Mouse (Mus musculus) thymus, postnatal 4 days (tissue): ENCODE results near the gene Mms19.
A peak's percentile ranks its signal among the peaks of the same experiment; 100 is the strongest.

Experiments
- DNase-seq: peaks from one replicate; pipeline ENCODE4 v3.0.0; 2021

The Mms19 gene

DNA sequence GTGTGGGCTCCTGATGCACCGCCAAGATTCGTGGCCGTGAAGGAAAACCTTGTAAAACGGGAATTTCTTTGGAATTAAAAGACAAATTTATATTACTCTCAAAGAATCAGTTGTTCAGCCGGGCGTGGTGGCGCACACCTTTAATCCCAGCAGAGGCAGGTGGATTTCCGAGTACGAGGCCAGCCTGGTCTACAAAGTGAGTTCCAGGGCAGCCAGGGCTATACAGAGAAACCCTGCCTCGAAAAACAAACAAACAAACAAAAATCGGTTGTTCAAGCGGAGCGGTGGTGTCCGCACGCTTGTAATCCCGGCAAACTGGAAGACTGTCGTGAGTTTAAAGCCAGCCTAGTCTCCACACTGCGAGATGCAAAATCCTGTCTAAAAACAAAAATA lies 84.6 kb downstream of the Mms19 start:
- no peak for DNase-seq

DNA sequence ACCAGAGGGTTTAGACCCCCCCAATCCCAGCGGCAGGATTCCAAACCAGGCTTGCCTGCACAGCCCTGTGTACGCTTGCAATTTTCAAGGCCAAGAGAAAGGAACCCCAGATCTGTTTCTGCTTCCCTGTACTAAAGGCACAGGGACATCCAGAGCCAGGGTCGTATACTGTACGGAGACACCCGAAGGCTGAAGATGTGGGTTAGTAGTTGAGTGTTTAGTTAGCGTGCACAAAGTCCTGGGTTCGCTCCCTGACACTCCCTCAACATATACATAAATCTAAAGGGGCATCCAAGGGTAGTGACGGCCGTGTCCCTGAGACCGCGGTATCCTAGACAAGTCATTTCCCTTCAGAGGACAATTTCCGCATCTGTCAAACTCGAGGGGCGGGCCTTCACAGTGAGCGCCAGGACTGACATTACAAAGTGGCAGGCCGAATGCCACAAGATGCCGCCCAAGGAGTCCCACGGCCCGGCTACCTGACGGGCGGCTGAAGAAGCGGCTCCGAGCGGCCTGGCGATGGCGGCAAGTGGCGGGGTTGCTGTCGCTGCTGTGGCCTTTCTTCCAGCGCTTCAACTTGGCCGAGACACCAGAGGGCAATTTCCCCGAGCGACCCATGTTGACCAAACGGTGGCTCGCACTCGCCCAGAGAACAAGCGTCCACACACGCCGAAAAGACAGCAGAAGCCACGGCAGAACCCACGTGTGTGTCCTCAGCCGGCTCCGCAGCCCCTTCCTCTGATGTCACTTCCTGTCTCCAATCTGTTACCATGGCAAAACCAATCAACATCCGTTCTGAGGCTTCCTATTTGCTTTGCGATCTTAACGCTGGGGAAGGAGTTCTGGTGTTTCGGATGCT lies 85.3 kb downstream of the Mms19 start, which contains the start of gene Rrp12:
Rrp12 (minus strand) TSS at position 714 of the 859 bp plus-strand sequence.
- peak; percentile 73 for DNase-seq

DNA sequence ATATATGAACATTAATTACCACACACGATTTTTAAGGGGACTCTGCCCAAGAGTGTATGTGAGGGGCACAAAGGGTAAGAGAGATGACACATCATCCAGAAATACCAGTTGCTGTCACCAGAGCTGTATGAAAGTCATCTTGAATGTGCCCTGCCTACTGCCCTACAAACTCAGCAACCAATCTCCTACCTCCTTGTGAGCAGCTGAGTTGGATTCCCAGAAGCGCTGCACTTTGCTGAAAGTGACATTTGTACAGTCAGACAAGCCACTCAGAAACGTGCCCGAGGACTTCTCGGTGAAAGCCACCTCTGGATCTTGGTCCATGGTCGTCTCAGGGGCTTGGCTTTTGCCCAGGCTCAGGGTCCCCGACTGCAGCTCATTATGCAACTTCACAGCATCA lies 86.0 kb downstream of the Mms19 start:
- DNase-seq, result no peak
